Mouse (Mus musculus) left cerebral cortex, postnatal 14 days (tissue): ENCODE measurements around the gene Dpp9. TPM values are rescaled to one million over a fixed set of nuclear protein-coding genes. Genes with fewer than 3 reads are reported as not detected.
A peak's percentile ranks its signal among the peaks of the same experiment; 100 is the strongest.

Experiments
- DNase-seq, 2 experiments: peaks; one replicate each; pipeline ENCODE4 v3.0.0; 2021 to 2022; ENCODE audit warnings: low spot score in 2 of 2, mixed read lengths in 1 of 2
- intact Hi-C: fragments of 180-260 bp; cut with DNase I; formaldehyde crosslinking; loops from one replicate; pipeline ENCODE4 v1.15.1; 2025
- total RNA-seq, 2 experiments: library from RNA; stranded (reverse); gene quantifications; 2 replicates each; pipeline ENCODE4 v1.2.3; 2021

The Dpp9 gene
- total RNA-seq, 2 experiments from 2014 or later: 50.5 to 57.1 TPM

DNA sequence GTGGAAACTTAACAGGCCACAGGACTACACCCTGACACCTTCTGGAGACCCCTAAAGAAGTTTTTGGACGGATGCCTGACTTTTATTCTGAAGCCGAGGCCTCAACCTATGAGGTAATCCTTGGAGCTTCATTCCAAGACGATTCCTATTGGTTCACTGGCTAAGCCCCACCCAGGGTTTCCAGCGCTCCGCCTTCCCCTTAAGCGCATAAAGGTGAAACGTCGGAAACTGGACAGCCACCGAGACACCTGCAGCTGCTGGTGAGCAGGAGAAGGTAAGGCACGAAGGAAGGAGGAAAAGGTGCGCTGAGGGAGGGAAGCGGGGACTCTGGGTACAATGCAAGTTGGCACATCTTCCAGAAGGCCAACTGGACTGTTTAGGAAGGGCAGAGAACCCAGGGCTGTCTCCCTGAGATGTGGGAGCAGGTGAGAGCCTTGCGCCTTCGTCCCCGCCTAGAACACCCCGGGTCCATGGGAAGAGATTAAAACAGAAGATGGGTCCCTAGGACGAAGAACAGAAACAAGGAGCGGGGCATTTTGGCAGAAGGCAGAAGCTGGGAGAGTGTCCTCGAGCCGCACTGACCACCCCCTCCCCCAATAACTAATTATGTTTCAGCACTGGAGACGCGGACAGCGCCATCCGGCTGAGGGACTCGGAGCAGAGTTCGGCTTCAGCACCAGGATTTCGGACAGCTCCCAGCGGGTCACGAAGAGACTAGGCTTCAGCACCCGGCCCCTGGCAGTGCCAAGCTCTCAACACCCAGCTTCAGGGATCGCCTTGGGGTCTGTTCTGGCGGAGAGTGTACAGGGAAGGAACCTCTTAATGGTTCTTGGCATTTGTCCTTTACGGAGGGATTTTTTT is 23.1 kb upstream of the Dpp9 start:
- intact Hi-C loops: no loop called here
- DNase-seq: peak; percentile 77 to 83

DNA sequence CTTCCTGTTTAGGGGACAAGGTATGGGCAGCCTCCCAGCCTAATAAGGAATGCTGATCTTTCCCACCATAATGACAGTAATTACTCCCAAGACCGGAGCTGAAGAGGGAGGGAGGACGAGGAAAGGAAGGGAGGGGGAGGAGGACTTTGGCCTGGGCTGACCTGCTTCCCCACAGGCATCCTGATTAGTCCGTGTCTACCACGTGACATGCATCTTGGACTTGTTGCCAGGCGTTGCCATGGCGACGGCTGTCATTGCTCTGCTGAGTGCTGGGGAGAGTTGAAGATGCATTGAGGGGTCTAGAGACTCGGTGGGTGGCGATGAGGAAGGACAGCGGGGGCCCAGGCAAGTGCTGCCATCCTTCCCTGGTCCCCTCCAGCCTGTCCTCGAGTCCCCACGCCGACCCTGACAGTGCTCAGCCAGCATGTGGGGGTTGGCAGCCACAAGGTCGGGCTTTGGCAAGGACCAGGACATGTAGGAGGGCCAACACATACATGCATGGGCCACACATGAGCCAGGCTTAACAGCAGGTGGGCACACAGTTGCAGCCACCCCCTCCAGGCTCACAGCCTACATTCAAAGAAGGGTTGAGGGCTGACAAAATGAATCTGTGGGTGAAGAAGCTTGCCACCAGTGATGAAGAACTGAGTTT is 15.2 kb upstream of the Dpp9 start:
- intact Hi-C loops: no loop called here
- DNase-seq: peak; percentile 87 to 96

DNA sequence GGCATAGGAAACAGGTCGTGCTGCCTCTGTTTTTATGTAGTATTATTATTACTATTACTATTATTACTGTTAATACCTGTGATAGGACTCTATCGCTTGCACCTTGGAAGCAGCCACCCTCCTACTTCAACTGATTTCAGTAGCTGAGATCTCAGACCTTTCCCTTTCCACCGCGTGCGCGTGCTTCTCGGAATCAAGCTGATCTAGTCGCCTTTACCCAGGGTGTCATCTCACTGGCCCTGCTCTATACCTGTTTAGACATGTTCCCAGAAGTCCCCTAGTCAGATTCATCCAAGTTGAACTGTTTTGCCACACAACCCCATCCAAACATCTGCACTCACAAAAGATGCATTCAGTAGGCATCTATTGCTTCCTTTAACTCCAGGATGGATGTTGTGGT is 14.7 kb upstream of the Dpp9 start:
- DNase-seq: no peak
- intact Hi-C loops: no loop called here

DNA sequence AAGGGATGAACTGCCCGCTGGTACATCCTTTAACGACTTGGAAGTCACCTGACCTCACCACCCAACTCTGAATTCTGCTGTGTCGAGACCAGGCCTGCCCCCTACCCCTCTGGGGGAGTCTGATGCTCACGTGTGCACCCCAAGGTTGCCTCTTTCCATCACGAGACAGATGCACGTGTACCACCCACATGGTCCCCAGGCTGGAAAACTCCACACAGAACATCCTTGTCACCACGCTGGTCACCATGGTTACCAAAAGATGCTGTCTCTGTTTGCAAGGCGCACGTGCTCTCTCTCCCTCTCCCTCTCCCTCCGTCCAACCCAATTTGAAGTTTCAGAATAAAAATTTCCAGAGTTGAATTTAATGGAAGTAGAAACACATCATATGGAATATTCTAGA is 11.2 kb upstream of the Dpp9 start:
- DNase-seq: peak; percentile 88 to 96
- intact Hi-C loops: no loop called here

DNA sequence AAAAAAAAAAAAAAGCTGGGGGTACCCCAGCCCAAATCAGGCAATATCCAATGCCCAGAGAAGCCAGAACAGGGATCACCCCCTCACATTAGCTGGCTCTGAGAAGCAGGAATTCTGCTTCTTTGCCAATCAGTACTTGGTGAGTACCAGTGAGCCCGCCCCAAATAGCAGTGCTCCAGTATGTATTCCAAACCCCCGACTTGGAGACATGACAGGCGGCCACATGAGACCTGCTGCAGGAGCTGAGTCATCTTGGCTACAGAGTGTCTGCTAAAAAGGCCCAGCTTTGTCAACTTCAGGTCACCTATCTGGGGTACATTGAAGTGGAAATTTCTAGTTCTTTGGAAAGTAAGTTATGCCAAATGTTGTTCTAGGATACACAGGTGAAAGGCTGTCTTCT is 7.9 kb upstream of the Dpp9 start:
- intact Hi-C loops: no loop called here
- no peak for DNase-seq

DNA sequence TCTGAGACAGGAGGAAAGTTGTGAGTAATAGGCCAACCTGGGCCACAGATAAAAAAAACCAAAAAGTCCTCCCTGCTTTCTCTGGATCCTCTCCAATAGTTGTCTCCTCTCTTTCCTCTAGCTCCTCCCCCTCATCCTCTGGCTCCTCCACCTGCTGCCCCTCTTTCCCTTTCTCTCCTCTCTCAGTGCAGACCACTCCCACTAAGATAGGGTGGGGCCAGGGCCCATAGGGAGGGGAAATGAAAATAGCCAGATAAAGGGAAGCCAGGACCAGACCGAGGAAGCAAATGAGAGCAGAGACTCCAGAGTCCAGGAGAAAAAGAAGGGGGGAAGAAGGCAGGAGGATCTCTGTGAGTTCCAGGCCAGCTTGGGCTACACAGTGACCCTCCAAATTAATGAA is 6.2 kb upstream of the Dpp9 start:
- DNase-seq: no peak
- intact Hi-C loops: no loop called here

DNA sequence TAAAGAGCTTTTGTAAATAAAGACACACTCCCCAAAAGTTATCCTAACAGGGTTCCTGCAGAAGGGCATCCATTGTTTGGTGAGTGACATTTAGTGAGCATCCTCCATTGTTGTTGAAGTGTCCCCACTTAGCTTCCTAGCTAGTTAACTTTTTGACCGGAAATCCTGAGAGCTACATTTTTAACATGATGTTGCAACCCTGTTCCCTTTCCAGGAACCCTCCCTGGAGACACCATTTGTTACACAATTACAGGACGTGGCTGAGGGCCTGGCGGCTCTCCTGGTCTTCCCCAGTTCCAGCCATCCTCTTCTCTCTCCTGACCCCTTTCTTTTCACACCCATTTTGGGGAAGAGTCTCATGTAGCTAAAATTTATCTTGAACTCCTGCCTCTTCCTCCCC is 1.1 kb upstream of the Dpp9 start:
- no peak for DNase-seq
- intact Hi-C loops: loop anchor here (5.0 kb wide), 1 partner anchor 32 kb away; no protein-coding TSS in a partner anchor

DNA sequence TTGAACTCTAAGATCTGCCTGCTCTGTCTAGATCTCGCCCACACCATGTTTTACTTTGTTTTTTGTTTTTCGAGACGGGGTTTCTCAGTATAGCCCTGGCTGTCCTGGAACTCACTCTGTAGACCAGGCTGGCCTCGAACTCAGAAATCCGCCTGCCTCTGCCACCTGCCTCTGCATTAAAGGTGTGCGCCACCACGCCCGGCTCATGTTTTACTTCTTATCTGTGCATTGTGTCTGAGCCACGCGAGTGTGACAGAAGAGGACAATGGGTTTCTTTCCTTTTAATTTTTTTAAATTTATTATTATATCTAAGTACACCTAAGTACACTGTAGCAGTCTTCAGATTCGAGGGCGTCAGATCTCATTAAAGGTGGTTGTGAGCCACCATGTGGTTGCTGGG is 546 bp upstream of the Dpp9 start:
- intact Hi-C loops: loop anchor here (5.0 kb wide), 1 partner anchor 33 kb away; no protein-coding TSS in a partner anchor
- DNase-seq: no peak

DNA sequence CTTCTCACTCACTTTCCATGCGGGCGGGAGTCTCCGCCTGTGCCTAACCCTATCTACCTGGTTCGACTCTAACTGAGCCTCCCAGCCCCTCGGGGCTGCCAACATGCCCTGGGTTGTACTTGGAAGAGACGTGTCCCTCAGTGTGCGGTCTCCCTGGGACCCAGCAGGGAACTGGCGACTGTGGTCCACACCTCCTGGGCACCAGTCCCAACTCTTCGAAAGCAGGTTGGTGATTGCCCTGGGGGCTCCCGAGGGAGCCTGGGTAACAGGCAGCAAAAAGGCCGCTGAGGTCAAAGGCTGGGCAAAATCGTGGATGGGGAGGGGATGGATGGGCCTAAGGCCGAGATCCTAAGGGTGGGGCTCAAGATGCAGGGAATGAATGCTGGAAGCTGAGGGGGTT is 1.0 kb downstream of the Dpp9 start:
- DNase-seq: no peak
- intact Hi-C loops: loop anchor here (5.0 kb wide), 1 partner anchor 35 kb away; no protein-coding TSS in a partner anchor

DNA sequence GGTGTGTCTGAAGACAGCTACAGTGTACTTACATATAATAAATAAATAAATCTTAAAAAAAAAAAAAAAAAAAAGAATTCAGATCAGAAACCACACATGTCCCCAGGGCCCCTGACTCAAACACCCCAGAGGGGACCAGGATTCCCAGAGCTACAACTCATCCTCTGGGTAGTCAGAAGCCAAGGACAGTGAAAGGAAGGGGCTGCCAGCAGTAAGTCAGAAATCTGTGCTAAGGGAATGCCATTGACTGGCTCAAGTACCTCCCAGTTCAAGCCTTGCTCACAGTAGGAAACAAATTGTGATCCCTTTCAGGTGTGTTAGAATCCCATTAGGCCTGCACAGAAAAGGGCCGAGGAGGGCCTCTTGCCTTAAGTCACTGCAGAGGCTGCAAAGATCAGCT is 4.5 kb downstream of the Dpp9 start:
- no peak for DNase-seq
- intact Hi-C loops: no loop called here

DNA sequence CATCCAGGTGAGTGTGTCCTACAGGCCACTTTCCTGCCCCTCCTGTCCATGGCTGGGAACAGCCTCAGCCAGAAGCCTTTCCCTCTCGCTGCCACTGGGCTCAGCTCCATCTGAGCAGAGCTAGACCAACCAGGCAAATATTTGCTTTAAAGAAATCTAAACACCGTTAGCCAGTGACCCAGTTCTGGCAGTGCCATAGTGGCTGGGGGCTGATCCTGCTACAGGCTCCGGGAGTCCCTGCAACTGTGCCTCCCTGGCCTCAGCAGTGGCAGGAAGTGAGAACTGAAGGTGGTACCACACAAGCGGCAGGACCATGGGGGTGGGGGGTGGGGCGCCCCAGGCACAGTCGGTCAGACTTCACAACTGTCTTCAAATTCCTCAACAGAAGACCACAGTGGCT is 6.0 kb downstream of the Dpp9 start:
- DNase-seq: no peak
- intact Hi-C loops: no loop called here

DNA sequence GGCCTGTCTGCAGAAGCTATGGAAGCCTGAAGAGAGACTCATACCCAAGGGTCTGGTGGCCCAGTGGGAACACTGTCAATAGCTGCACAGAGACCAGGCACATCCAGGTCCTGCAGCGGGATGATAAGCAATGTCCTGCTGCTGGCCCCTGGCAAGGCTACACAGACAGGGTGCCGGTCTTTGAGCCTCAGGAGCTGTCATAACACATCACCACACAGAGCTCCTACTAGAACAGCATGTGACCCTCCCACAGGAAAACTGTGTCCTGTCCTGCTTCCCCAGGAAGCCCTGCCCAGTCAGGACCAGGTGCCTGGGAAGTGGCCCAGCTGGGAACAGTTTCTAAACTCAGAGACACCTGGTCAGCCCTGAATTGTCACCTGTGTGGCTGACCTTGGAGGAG is 7.6 kb downstream of the Dpp9 start:
- intact Hi-C loops: no loop called here
- no peak for DNase-seq

DNA sequence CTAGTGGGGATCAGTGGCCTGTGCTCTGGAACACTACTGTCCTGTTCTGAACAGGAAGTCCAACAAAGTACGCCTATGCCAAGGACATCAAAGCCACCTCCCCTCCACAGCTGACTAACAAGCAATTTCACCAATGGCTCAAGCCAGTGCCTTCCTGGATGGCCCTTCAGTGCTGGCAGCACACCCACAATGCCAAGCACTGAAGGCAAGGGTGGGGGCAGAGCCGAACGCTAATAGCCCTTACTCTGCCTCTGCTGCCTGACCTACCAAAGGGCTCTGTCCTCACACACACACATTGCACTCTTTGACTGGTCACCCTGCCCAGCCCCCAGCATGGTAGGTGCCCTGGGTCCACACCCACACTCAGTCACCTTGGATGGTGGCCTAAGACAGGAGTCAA is 9.9 kb downstream of the Dpp9 start:
- no peak for DNase-seq
- intact Hi-C loops: no loop called here

DNA sequence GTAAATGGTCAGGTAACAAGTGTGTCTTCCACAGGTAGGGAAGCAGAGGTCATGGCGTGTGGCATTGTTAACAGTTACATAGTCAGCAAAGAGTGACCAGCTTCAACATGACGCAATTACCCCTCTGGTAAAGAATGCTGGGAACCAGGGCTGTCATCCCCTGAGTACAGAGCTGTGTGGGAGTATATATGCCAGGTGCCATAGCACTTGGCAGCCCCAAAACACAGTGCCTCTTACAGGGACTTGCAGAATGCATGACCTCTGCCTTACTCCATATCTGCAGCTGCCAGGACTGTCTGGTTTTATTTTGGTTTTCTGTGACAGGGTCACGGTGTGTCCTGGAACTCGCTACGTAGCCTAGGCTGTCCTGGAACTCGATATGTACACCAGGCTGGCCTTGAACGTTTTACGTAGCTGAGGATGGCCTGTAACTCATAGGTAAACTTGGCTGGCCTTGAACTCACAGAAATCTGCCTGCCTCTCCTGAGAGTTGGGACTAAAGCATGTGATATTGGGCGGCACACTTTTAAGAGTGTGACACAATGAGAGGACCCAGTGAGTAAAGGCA is 10.7 kb downstream of the Dpp9 start:
- no peak for DNase-seq
- intact Hi-C loops: no loop called here

DNA sequence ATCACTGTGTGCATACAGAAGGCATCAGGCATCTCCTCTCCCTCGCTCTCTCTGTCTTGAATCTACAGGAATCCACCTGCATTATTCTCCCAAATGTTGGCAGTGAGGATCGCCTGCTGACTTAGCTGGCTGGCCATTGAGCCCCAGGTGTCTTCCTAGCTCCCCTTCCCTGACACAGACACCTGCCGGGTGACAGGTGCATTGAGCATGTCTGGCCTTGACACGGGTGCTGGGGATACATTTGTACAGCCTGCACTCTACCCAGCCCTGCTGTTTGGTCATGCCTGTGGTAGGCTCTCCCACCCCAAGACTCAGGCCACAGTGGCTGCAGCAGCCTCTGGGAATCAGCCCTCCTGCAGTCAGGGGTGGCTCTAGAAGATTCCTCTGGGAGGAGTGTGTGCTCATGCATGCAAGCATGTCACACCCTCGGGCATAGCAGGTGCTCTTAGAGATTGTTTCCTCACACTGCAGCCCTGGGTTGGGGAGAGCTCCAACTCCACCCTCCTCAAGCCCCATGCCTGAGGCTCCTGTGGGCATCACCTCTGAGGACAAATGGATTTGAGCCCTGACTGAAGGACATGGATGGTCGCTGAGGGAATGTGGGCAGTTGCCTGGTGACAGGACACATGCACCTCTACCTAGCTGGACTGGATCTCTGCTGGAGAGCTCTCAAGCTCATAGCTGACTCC is 11.6 kb downstream of the Dpp9 start:
- intact Hi-C loops: no loop called here
- no peak for DNase-seq

DNA sequence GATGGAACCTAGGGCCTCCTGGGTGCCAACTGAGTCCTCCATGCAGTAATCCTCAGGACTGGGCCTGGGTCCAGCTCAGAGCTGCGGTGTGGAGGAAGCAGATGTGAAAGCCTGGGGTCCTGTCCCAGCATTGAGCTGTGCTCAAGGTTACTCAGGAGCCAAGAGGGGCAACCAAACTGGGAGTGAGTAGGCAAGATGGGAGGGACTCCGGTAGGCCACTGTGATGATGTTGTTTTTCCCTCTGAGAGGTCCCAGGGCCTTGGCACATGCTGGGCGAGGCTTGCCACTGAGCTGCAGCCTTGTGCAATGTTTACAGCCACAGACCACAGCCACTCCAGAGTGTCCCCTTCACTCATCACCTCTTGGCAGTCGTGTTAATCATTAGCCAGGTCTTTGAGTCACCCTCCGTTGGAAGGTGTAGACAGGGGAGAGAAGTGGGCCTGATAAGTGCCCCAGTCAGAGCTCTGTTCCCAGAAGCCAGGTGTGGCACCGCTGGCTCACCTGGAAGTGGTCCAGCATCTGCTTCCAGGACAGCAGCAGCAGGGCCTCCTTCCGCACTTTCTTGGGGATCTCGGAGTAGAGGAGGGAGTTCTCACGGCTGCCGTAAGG is 12.3 kb downstream of the Dpp9 start:
- no peak for DNase-seq
- intact Hi-C loops: no loop called here

DNA sequence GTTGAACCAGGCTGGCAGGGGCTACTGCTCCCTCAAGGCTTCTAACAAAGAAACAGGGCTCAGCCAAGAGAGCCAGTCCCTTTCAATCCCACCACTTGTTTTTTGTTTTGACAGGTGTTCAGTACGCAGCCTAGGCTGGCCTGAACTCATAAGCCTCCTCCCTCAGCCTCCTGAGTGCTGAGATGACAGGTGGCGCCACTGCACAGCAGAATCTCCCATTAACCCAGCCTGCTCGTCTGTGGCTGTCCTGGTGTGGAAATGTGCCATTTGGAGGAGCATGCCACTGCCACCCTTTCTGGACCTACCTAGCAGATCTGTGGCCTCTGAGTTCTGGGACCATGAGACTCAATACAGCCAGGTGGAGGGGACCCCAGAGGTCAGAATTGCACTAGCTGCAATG is 15.0 kb downstream of the Dpp9 start:
- DNase-seq: no peak
- intact Hi-C loops: loop anchor here (5.0 kb wide), 1 partner anchor 49 kb away; no protein-coding TSS in a partner anchor

DNA sequence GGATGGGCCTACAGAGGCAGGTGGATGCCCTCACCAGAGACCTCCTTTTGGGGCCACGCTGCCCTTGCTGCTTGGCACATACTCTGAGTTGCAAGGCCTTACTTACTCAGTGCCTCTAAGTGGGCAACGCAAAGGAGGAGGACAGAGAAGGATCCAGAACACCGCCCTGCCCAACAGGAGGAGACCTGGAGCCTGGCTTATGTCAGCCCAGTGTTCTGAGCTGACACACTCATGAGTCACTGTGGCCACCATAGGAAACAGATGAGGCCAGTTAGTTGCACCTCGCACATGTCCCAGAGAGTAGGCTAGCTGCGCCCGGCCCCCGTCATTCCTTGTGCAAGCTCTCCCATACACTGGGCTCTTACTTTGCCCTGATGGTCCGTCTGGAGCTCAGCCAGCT is 16.2 kb downstream of the Dpp9 start:
- DNase-seq: no peak
- intact Hi-C loops: loop anchor here (5.0 kb wide), 1 partner anchor 50 kb away; no protein-coding TSS in a partner anchor

DNA sequence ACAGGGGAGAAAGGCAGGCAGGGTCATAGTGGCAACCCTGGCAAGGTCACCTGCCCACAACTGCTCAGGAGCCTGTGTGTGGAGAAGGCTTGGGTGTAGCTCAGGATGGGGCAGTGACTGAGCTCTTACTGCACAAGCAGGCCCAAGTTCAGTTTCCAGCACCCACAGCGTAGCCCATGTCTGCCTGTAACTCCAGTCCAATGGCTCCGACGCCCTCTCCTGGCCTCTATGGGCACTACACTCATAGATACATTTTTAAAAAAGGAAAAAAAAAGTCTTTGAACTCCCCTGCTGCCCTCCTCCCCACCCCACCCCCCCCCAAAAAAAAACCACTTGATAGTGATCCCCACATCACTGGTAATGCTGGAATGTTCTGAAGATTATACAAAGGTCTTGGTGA is 17.1 kb downstream of the Dpp9 start:
- DNase-seq: no peak
- intact Hi-C loops: loop anchor here (5.0 kb wide), 1 partner anchor 51 kb away; no protein-coding TSS in a partner anchor
